Mouse (Mus musculus) kidney, embryonic 14.5 days (tissue): Measurements from ENCODE around the gene Csf2. TPM values are rescaled to one million over a fixed set of nuclear protein-coding genes. Genes with fewer than 3 reads are reported as not detected.

ENCODE experiments used
- ATAC-seq: fragments of 200-750 bp; cut with Nextera tagmentation; 2 replicates; pipeline ENCODE4 v1.8.0; 2017; ENCODE audit warnings: moderate number of reproducible peaks, mild to moderate bottlenecking, moderate TSS enrichment, moderate library complexity; ENCODE audit not compliant: low FRiP score, low TSS enrichment
- H3K27ac ChIP-seq: fragments of 300-500 bp; sonication (generic); 2 replicates; pipeline ENCODE4 v1.5.1; 2014; ENCODE audit warnings: low read depth, mild to moderate bottlenecking, low read length, moderate library complexity, mixed read lengths
- H3K27me3 ChIP-seq: fragments of 300-500 bp; sonication (generic); 2 replicates; pipeline ENCODE4 v1.6.1; 2014; ENCODE audit warnings: mild to moderate bottlenecking, low read length; ENCODE audit not compliant: control insufficient read depth, insufficient read depth
- H3K36me3 ChIP-seq: fragments of 300-500 bp; sonication (generic); 2 replicates; pipeline ENCODE4 v1.6.1; 2014; ENCODE audit warnings: low read length, mixed read lengths; ENCODE audit not compliant: control insufficient read depth, insufficient read depth
- H3K4me1 ChIP-seq: fragments of 300-500 bp; sonication (generic); 2 replicates; pipeline ENCODE4 v1.6.1; 2014; ENCODE audit warnings: low read length, mixed read lengths; ENCODE audit not compliant: control insufficient read depth, insufficient read depth
- H3K4me2 ChIP-seq: fragments of 300-500 bp; sonication (generic); replicated peaks from 2 replicates; pipeline ENCODE4 v1.6.1; 2014; ENCODE audit warnings: low read depth, mild to moderate bottlenecking, low read length
- H3K4me3 ChIP-seq: fragments of 300-500 bp; sonication (generic); 2 replicates; pipeline ENCODE4 v1.5.1; 2014; ENCODE audit warnings: mild to moderate bottlenecking, low read length
- H3K9ac ChIP-seq: fragments of 300-500 bp; sonication (generic); 2 replicates; pipeline ENCODE4 v1.6.1; 2014; ENCODE audit warnings: low read depth, mild to moderate bottlenecking, low read length, moderate library complexity
- H3K9me3 ChIP-seq: fragments of 300-500 bp; sonication (generic); 2 replicates; pipeline ENCODE4 v1.6.1; 2016; ENCODE audit warnings: low read length; ENCODE audit not compliant: control insufficient read depth
- WGBS: fragments of 180-500 bp; shearing (Covaris S2); extraction: QIAGEN DNeasy Blood & Tissue Kit; methylation state at CpG from one replicate; pipeline ENCODE4 v1.1.7; 2014; 5-methylcytosine and 5-hydroxymethylcytosine counted together
- polyA plus RNA-seq: library from polyadenylated mRNA; unstranded; fragments of >200 nt; fragmentation: Nextera tagmentation; extraction: Ambion mirVana; gene quantifications from 2 replicates; pipeline ENCODE4 v1.2.1, GENCODE M21; 2014

Gene Csf2
- polyA plus RNA-seq, 1 experiment from 2014 or later: not detected

DNA sequence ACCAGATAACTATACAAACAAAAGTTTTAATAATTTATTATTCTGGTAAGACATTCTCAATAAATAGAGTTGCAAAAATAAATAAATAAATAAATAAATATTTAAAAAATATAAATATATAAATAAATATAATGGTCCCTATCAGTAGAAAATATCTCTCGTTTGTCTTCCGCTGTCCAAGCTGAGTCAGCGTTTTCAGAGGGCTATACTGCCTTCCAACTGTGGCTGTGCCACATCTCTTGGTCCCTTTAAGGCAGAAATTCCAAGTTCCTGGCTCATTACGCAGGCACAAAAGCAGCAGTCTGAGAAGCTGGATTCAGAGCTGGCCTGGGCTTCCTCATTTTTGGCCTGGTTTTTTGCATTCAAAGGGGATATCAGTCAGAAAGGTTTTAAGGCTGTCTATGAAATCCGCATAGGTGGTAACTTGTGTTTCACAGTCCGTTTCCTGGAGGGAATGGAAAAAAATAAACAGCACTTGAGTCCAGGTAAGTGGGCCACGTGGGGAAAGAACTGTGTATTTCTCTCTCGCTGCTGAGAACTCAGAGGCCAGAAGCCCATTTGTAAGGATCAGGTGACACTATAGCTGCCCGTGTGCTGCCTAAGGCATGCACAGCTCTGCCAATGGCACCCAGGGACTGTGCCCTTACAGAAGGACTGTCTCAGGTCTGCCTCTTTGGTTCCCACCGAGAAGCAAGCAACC is 2.1 kb downstream of the Csf2 start:
- H3K9me3 ChIP-seq: no peaks in the 10 kb centered on the region
- no peak overlapping the region for H3K9ac ChIP-seq
- H3K27ac ChIP-seq: no peak overlapping the region
- no peak overlapping the region for H3K4me2 ChIP-seq
- H3K4me3 ChIP-seq: no peak overlapping the region
- ATAC-seq: no peak
- no peaks in the 10 kb centered on the region for H3K27me3 ChIP-seq
- no peaks in the 10 kb centered on the region for H3K4me1 ChIP-seq
- 67% methylated on average over 10 of the region's 10 CpGs for WGBS
- H3K36me3 ChIP-seq: no peaks in the 10 kb centered on the region

DNA sequence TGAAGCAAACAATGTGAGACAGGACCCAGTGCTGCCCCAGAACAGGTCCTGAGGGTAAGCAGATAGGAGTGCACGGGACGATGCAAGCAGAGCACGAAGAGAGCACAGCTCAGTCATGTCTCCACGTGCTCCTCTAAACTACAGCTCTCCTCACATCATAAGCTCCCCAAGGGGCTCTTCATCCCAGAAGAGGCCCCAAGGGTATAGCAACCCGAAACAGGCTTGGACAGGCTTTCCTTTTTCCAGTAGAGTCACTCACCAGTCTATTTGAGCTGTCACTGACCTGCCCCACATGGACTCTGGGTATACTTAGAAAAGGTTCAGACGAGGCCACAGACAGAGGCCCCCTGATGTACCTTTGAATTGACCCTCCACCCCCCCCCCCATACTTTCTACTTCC is 5.0 kb downstream of the Csf2 start:
- WGBS: 77% methylated on average over 6 of the region's 6 CpGs
- H3K4me2 ChIP-seq: no peak overlapping the region
- H3K4me3 ChIP-seq: no peak overlapping the region
- H3K27me3 ChIP-seq: no peaks in the 10 kb centered on the region
- no peak overlapping the region for H3K9ac ChIP-seq
- H3K27ac ChIP-seq: no peak overlapping the region
- no peaks in the 10 kb centered on the region for H3K4me1 ChIP-seq
- ATAC-seq: no peak
- H3K9me3 ChIP-seq: no peaks in the 10 kb centered on the region
- no peaks in the 10 kb centered on the region for H3K36me3 ChIP-seq

DNA sequence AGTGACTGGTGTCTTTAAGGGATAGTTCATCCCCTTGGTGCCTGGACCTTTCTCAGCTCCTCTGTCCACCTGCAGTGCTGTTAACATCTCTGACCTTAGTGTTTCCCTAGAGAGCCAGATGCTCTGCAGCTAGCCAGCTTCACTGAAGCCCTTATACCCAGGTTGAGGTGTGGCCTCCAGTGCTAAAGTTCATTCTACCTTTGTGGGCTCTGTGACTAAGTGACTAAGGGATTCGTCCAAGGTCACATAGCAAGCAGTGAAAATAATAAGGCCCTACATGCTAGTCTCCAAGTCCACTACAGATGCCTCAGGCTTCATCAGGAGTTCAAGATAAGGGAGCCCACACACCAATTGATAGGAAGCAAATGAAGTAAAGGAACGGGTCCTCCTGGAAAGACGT is 7.0 kb downstream of the Csf2 start:
- 88% methylated on average over 3 of the region's 3 CpGs for WGBS
- no peak overlapping the region for H3K27ac ChIP-seq
- H3K27me3 ChIP-seq: no peaks in the 10 kb centered on the region
- no peaks in the 10 kb centered on the region for H3K9me3 ChIP-seq
- no peaks in the 10 kb centered on the region for H3K36me3 ChIP-seq
- no peak overlapping the region for H3K4me3 ChIP-seq
- H3K4me2 ChIP-seq: no peak overlapping the region
- H3K9ac ChIP-seq: no peak overlapping the region
- ATAC-seq: no peak
- no peaks in the 10 kb centered on the region for H3K4me1 ChIP-seq

DNA sequence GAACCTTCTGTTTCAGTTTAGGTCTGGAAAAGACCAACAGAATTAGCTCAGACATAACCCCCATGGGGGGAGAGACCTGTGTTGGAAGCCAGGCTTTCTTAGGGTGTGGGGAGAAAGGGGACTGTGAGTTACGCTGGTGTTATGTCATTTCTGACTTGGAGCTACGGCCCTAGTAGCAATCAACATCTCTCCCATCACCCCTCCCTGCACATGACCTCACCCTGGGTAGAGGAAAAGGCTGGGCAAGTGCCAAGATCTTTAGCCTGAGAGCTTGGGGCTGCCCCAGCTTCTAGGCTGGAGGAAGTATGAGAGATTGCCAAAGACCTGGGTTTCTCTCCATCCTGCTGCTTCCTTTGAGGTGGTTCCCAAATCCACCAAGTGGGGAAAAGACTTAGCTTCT is 12.5 kb downstream of the Csf2 start:
- Histone ChIP-seq H3K27me3 (no peaks in the 10 kb centered on the region), H3K36me3 (no peaks in the 10 kb centered on the region), H3K27ac (no peak overlapping the region), H3K4me1 (no peaks in the 10 kb centered on the region), H3K4me2 (no peak overlapping the region), H3K9me3 (no peaks in the 10 kb centered on the region), H3K9ac (no peak overlapping the region), H3K4me3 (no peak overlapping the region)
- 66% methylated on average over 2 of the region's 2 CpGs for WGBS
- no peak for ATAC-seq

DNA sequence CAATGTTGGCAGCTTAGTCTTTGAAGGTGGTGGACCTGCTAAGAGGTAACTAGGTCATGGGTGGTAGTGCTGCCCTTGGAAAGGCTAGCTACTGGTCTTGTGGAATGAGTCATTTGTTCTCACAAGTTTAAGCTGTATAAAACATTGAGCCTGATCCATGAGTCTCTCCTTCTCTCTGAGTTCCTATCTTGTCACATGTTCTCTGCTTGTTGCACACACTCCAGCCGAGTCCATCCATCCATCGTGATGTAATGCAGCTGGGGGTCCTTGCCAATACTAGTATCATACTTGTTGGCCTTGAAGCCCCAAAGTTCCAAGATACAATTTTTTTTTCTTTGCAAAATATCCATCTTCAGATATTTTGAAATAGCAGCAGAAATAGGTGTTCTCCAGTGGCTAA is 22.0 kb downstream of the Csf2 start:
- H3K9me3 ChIP-seq: no peaks in the 10 kb centered on the region
- no peak overlapping the region for H3K4me2 ChIP-seq
- no peak overlapping the region for H3K27ac ChIP-seq
- H3K27me3 ChIP-seq: no peaks in the 10 kb centered on the region
- no peaks in the 10 kb centered on the region for H3K36me3 ChIP-seq
- no peaks in the 10 kb centered on the region for H3K4me1 ChIP-seq
- no peak for ATAC-seq
- WGBS: 85% methylated on average over 2 of the region's 2 CpGs
- H3K9ac ChIP-seq: no peak overlapping the region
- H3K4me3 ChIP-seq: no peak overlapping the region

DNA sequence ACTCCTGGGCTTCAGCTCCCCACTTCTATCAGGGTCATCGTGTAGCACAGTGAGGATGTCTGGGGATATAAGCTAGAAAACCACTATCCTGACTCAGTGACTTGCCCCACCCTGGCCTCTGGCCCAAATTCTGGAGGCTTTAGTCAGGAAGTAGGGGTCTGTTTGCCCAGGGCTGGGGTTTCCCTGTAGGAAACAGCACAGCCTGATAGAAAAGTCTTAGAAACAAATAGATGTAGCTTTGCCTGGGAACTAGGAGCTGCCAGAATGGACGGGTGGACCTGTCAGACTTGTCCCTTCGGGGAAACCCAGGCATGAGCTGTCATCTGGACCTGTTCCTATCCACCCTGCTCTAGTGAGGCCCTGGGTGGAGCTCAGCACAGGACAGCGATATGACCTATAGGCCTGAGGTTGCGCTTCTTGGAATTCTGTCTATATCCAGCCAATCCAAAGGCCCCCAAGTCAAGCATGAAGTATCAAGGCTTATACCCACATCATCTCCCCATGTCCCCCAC is 24.9 kb downstream of the Csf2 start:
- Histone ChIP-seq H3K9ac (no peak overlapping the region), H3K4me2 (no peak overlapping the region), H3K27ac (no peak overlapping the region), H3K4me3 (no peak overlapping the region), H3K27me3 (no peaks in the 10 kb centered on the region), H3K4me1 (no peaks in the 10 kb centered on the region), H3K36me3 (no peaks in the 10 kb centered on the region), H3K9me3 (no peaks in the 10 kb centered on the region)
- 90% methylated on average over 5 of the region's 5 CpGs for WGBS
- ATAC-seq: no peak

DNA sequence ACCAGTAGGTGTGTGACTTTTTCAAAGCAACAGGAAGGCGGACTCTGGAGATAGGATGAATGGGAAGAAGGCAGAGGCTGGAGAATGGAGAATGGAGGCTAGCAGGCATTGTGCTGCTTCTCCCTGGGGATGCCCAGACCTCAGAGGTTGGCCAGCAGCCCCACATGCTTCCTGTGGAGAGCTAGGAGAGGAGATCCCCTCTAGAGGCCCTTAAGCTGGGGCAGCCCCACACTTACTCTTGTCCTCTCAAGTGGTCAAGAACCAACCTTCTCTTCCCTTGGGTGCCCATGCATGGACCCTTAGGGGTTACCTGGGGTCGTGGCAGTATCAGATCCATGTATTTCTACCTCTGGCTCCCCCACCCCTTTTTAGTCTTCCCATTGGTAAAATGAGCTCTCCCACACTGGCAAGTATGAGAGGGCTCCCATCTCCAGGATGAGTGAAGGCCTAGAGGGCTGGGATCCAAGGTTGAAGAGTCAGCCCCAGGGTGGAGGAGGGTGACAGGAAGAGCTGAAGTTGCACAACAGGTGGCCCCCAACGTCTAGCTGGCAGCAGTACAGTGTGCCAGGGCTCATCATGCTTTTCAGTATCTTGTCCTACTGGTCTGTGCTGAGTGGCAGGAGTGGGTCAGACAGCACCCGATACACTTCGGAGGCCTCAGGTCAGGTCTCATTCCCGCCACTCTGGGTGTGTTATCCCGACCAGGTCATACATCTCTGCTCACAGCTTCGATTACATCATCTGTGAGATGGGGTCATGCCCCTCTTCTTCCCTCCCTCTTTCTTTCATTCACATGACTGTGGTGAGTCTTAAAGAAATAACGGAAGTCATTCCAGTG is 25.6 kb downstream of the Csf2 start:
- 73% methylated on average over 9 of the region's 9 CpGs for WGBS
- Histone ChIP-seq H3K9me3 (no peaks in the 10 kb centered on the region), H3K27me3 (no peaks in the 10 kb centered on the region), H3K9ac (no peak overlapping the region), H3K4me2 (no peak overlapping the region), H3K27ac (no peak overlapping the region), H3K4me1 (no peaks in the 10 kb centered on the region), H3K4me3 (no peak overlapping the region), H3K36me3 (no peaks in the 10 kb centered on the region)
- ATAC-seq: no peak

DNA sequence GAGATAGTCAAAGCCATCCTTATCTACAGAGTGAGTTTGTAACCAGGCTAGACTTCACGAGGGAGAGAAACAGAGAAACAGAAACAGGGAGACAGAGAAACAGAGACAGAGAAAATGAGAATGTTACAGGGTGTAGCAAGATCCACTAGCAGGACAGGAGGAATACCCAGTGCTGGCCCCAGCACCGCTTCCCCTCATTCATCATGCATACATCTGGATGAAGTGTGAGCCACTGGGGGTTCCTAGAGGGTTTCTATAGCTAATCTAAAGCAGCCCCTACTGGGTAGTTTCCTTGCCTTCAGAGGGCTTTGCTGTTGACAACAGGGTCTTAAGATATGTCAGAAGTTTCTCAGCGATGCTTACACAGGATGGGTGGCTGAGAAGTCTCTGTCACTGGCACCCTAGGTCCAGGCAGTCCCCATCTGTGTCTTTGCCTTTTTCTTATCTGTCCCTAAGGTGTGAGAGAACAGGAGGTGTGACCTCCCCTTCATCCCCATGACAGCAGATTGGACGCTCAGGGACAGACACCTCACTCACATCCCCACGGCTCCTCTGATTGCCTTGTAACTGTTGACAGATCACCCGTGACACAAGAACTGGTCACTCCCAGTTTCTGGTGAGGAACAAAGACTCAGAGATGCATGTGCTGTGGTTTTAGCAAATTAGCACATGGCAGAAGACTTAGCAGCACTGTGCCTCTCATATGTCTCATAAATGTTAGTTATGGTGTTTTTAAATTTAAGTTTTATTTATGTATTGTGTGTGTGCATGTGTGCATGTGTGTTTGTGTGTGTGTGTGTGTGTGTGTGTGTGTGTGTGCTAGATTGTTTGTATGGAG is 29.3 kb downstream of the Csf2 start:
- Histone ChIP-seq H3K36me3 (no peaks in the 10 kb centered on the region), H3K9me3 (no peaks in the 10 kb centered on the region), H3K4me2 (no peak overlapping the region), H3K4me1 (no peaks in the 10 kb centered on the region), H3K27ac (no peak overlapping the region), H3K9ac (no peak overlapping the region), H3K27me3 (no peaks in the 10 kb centered on the region), H3K4me3 (no peak overlapping the region)
- no peak for ATAC-seq
- WGBS: 41% methylated on average over 6 of the region's 6 CpGs
